Mouse (Mus musculus) lung, adult 2 months (tissue): ENCODE data around the gene Gm11020.

Experiments used
- CTCF ChIP-seq: fragments of 200-500 bp; IDR thresholded peaks from 2 replicates; pipeline ENCODE4 v1.5.1; 2011; ENCODE audit warnings: mild to moderate bottlenecking, low read length, control low read depth; ENCODE audit not compliant: insufficient read depth
- POLR2A ChIP-seq: fragments of 200-500 bp; IDR thresholded peaks from 2 replicates; pipeline ENCODE4 v1.6.1; 2011; ENCODE audit warnings: low read depth, mild to moderate bottlenecking, control low read depth, low read length, borderline replicate concordance; ENCODE audit errors: extremely low read depth

DNA sequence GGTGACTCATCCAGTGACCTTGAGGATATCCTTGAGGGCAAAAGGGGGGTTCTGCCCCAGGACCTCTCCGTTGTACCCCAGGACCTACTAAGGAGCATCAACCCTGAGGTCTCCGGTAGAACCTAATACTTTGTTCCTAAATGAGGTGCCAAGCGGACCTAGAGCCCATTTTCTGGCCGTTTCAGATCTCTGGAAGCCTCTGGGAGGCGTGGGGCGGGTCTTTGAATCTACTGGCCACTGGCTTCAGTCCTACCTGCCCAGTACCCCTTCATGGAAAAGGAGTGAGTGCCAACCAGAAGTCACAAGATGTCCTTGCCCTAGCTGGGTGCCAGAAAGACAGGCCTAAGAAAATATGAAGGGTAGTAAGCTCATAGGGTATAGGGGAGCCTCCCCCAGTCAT lies 20.3 kb downstream of the Gm11020 start:
- TF ChIP-seq CTCF (no peak), POLR2A (no peak)
